Mouse (Mus musculus) forebrain, embryonic 16.5 days (tissue): ENCODE data around the gene Csnk2b. TPM values are rescaled to one million over a fixed set of nuclear protein-coding genes. Genes with fewer than 3 reads are reported as not detected.
A peak's percentile ranks its signal among the peaks of the same experiment; 100 is the strongest.

Experiments used
- ATAC-seq: fragments of 200-750 bp; cut with Nextera tagmentation; 2 replicates; pipeline ENCODE4 v1.8.0; 2017; ENCODE audit warnings: mild to moderate bottlenecking, moderate library complexity
- H3K27ac ChIP-seq: fragments of 300-500 bp; sonication (generic); 2 replicates; pipeline ENCODE4 v1.5.1; 2014; ENCODE audit warnings: low read length, control low read depth
- H3K27me3 ChIP-seq: fragments of 300-500 bp; sonication (generic); replicated peaks from 2 replicates; pipeline ENCODE4 v1.6.1; 2014; ENCODE audit warnings: low read length; ENCODE audit not compliant: control insufficient read depth, insufficient read depth
- H3K36me3 ChIP-seq: fragments of 300-500 bp; sonication (generic); 2 replicates; pipeline ENCODE4 v1.6.1; 2014; ENCODE audit not compliant: control insufficient read depth, insufficient read depth
- H3K4me1 ChIP-seq: fragments of 300-500 bp; sonication (generic); replicated peaks from 2 replicates; pipeline ENCODE4 v1.6.1; 2014; ENCODE audit warnings: low read length; ENCODE audit not compliant: control insufficient read depth, insufficient read depth
- H3K4me2 ChIP-seq: fragments of 300-500 bp; sonication (generic); 2 replicates; pipeline ENCODE4 v1.6.1; 2014; ENCODE audit warnings: mild to moderate bottlenecking, low read length, control low read depth
- H3K4me3 ChIP-seq: fragments of 300-500 bp; sonication (generic); replicated peaks from 2 replicates; pipeline ENCODE4 v1.5.1; 2014; ENCODE audit warnings: mild to moderate bottlenecking, low read length, control low read depth
- H3K9ac ChIP-seq: fragments of 300-500 bp; sonication (generic); replicated peaks from 2 replicates; pipeline ENCODE4 v1.6.1; 2014; ENCODE audit warnings: low read depth, low read length, control low read depth
- H3K9me3 ChIP-seq: fragments of 300-500 bp; sonication (generic); 2 replicates; pipeline ENCODE4 v1.6.1; 2016; ENCODE audit warnings: low read length; ENCODE audit not compliant: control insufficient read depth
- WGBS: fragments of 180-500 bp; shearing (Covaris S2); extraction: QIAGEN DNeasy Blood & Tissue Kit; methylation state at CpG from one replicate; pipeline ENCODE4 v1.1.7; 2014; 5-methylcytosine and 5-hydroxymethylcytosine counted together
- polyA plus RNA-seq: library from polyadenylated mRNA; unstranded; fragments of >200 nt; fragmentation: Nextera tagmentation; extraction: Ambion mirVana; gene quantifications from 2 replicates; pipeline ENCODE4 v1.2.1, GENCODE M21; 2015

Csnk2b gene
- polyA plus RNA-seq, 1 experiment from 2014 or later: 320 TPM

GRCm38 (mm10) chr17:35162730-35163129 is 40.9 kb upstream of the Csnk2b start:
- Histone ChIP-seq H3K4me2 (peak overlapping the region; percentile 66), H3K27me3 (no peaks in the 10 kb centered on the region), H3K36me3 (peaks cover 39% of the 10 kb centered on the region), H3K9me3 (no peaks in the 10 kb centered on the region), H3K27ac (no peak overlapping the region), H3K4me3 (peak overlapping the region; percentile 98), H3K9ac (peak overlapping the region; percentile 100), H3K4me1 (peaks cover 28% of the 10 kb centered on the region)
- ATAC-seq: no peak
- 33% methylated on average over 12 of the region's 12 CpGs for WGBS

- Histone ChIP-seq H3K4me3 (peak overlapping the region; percentile 98), H3K9me3 (no peaks in the 10 kb centered on the region), H3K27me3 (no peaks in the 10 kb centered on the region), H3K27ac (no peak overlapping the region), H3K4me1 (peaks cover 28% of the 10 kb centered on the region), H3K4me2 (peak overlapping the region; percentile 66), H3K36me3 (peaks cover 44% of the 10 kb centered on the region), H3K9ac (peak overlapping the region; percentile 100; the same call in 1 of the 2 replicates)
- ATAC-seq: no peak
- 73% methylated on average over 14 of the region's 14 CpGs for WGBS
Observed at GRCm38 (mm10) chr17:35162121-35162520, 40.3 kb upstream of the Csnk2b start.

- Histone ChIP-seq H3K4me1 (peaks cover 27% of the 10 kb centered on the region), H3K36me3 (peaks cover 50% of the 10 kb centered on the region), H3K27ac (no peak overlapping the region), H3K9me3 (no peaks in the 10 kb centered on the region), H3K4me3 (no peak overlapping the region), H3K9ac (no peak overlapping the region), H3K27me3 (no peaks in the 10 kb centered on the region), H3K4me2 (no peak overlapping the region)
- 89% methylated on average over 11 of the region's 11 CpGs for WGBS
- no peak for ATAC-seq
Observed at GRCm38 (mm10) chr17:35161421-35161820, 39.6 kb upstream of the Csnk2b start.

- Histone ChIP-seq H3K4me1 (peaks cover 19% of the 10 kb centered on the region), H3K9ac (no peak overlapping the region), H3K27ac (no peak overlapping the region), H3K27me3 (no peaks in the 10 kb centered on the region), H3K4me3 (no peak overlapping the region), H3K36me3 (peaks cover 67% of the 10 kb centered on the region), H3K9me3 (no peaks in the 10 kb centered on the region), H3K4me2 (no peak overlapping the region)
- ATAC-seq: no peak
- 81% methylated on average over 7 of the region's 7 CpGs for WGBS
Observed at GRCm38 (mm10) chr17:35159638-35160037, 37.8 kb upstream of the Csnk2b start.

- Histone ChIP-seq H3K36me3 (peaks cover 72% of the 10 kb centered on the region), H3K9ac (no peak overlapping the region), H3K4me1 (peaks cover 19% of the 10 kb centered on the region), H3K4me2 (no peak overlapping the region), H3K27me3 (no peaks in the 10 kb centered on the region), H3K9me3 (no peaks in the 10 kb centered on the region), H3K27ac (no peak overlapping the region), H3K4me3 (no peak overlapping the region)
- ATAC-seq: no peak
- 92% methylated on average over 16 of the region's 16 CpGs for WGBS
Observed at GRCm38 (mm10) chr17:35158850-35159593, 37.2 kb upstream of the Csnk2b start.

GRCm38 (mm10) chr17:35157661-35158175 is 35.9 kb upstream of the Csnk2b start:
- 92% methylated on average over 8 of the region's 8 CpGs for WGBS
- H3K4me3 ChIP-seq: no peak overlapping the region
- H3K4me1 ChIP-seq: peaks cover 11% of the 10 kb centered on the region
- H3K9ac ChIP-seq: no peak overlapping the region
- H3K4me2 ChIP-seq: no peak overlapping the region
- no peak for ATAC-seq
- H3K36me3 ChIP-seq: peaks cover 85% of the 10 kb centered on the region
- H3K27me3 ChIP-seq: no peaks in the 10 kb centered on the region
- H3K9me3 ChIP-seq: no peaks in the 10 kb centered on the region
- no peak overlapping the region for H3K27ac ChIP-seq

GRCm38 (mm10) chr17:35157254-35157653 is 35.4 kb upstream of the Csnk2b start:
- no peak for ATAC-seq
- peaks cover 90% of the 10 kb centered on the region for H3K36me3 ChIP-seq
- H3K4me3 ChIP-seq: no peak overlapping the region
- no peaks in the 10 kb centered on the region for H3K27me3 ChIP-seq
- no peaks in the 10 kb centered on the region for H3K9me3 ChIP-seq
- H3K9ac ChIP-seq: no peak overlapping the region
- H3K4me2 ChIP-seq: no peak overlapping the region
- H3K4me1 ChIP-seq: peaks cover 7% of the 10 kb centered on the region
- H3K27ac ChIP-seq: no peak overlapping the region
- WGBS: 93% methylated on average over 8 of the region's 8 CpGs

GRCm38 (mm10) chr17:35156461-35157200 is 34.8 kb upstream of the Csnk2b start:
- 89% methylated on average over 33 of the region's 33 CpGs for WGBS
- no peaks in the 10 kb centered on the region for H3K27me3 ChIP-seq
- H3K36me3 ChIP-seq: peaks cover 93% of the 10 kb centered on the region
- no peak overlapping the region for H3K4me2 ChIP-seq
- no peak overlapping the region for H3K4me3 ChIP-seq
- peaks cover 2% of the 10 kb centered on the region; the same call in 1 of the 2 replicates for H3K4me1 ChIP-seq
- ATAC-seq: no peak
- no peaks in the 10 kb centered on the region for H3K9me3 ChIP-seq
- no peak overlapping the region for H3K9ac ChIP-seq
- no peak overlapping the region for H3K27ac ChIP-seq

- no peaks in the 10 kb centered on the region for H3K27me3 ChIP-seq
- no peak overlapping the region for H3K9ac ChIP-seq
- no peak overlapping the region for H3K4me3 ChIP-seq
- peaks cover 90% of the 10 kb centered on the region for H3K36me3 ChIP-seq
- no peaks in the 10 kb centered on the region for H3K4me1 ChIP-seq
- no peak overlapping the region for H3K4me2 ChIP-seq
- ATAC-seq: no peak
- 90% methylated on average over 12 of the region's 12 CpGs for WGBS
- H3K9me3 ChIP-seq: no peaks in the 10 kb centered on the region
- H3K27ac ChIP-seq: no peak overlapping the region
Observed at GRCm38 (mm10) chr17:35155451-35155850, 33.6 kb upstream of the Csnk2b start.
